Mouse (Mus musculus): ENCODE measurements at regions not wholly inside any gene's neighbourhood (a gene's known extent, or its start where the extent isn't known, plus 50 kb on each side); places are given as distances from the start of the nearest gene placed in this dataset.

DNA sequence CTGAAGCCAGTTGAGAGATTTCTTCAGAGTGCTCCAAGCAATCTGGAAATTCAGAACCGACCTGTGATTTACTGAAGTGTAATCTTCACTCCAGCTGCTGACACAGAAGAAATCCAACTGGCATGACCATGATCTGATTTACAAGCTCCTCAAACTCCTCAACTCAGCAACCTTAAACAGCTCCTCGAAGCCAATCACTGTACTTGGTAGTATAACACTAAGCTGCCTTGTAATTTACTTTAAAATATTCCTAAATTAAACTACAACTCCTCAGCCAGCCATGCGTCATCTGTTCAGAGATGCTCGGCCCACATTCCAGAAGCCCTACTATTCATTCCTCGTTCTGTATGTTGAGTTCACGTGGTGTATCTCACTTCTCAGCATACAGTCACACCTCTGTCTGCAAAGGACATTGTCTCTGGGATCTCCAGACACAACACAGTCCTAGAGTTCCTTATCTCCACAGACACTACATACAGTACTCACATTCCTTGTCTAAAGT is 116.0 kb upstream of the Smad1 start:
- no peak for DNase-seq (ENCODE audit: low spot score in 2 of 2)

GRCm38 (mm10) chr8:79514655-79515278 is 115.4 kb upstream of the Smad1 start:
- no peak for DNase-seq (ENCODE audit: low spot score in 2 of 2)

GRCm38 (mm10) chr8:79508597-79508996 is 109.3 kb upstream of the Smad1 start:
- DNase-seq (ENCODE audit: low spot score in 2 of 2): no peak

- DNase-seq (ENCODE audit: low spot score in 2 of 2): no peak
Observed at GRCm38 (mm10) chr8:79505381-79505780, 106.1 kb upstream of the Smad1 start.

GRCm38 (mm10) chr8:79503906-79504305 is 104.6 kb upstream of the Smad1 start:
- no peak for DNase-seq (ENCODE audit: low spot score in 2 of 2)

DNA sequence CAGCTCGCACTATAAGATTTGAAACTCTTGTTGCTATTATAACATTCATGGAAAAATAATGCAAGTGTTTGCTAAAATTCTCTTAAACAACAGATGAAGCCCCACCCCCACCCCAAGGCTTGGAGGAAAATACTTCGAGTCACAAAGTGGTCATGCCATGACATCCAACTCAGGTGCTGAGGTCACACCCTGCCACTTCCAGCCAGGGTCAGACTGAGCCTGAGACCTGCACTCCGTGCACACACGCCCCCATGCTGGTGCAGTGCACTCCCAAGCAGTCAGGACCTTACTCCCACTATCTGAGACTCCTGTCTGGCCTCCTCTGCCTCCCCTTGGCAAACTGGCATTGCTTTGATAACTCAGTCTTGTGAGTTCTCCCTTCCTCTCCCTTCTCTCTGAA is 102.7 kb upstream of the Smad1 start:
- DNase-seq (ENCODE audit: low spot score in 2 of 2): no peak

DNA sequence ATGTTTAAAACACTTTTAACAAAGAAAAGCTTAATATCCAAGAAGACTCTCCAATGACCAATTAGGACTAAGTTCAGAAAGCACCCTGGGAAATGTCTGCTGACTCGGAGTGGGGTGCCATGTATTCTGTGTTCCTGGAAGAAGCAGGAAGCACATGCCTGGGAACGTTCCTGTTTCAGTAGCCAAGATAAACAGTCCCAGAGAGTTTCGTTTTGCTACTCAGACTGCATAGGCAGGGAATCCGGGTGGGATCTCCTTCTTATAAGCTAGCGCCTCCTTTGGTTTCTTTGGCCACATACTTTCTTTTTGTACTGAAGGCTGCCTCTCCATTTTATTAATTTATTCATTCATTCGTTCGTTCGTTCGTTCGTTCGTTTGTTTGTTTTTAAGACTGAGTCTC is 101.9 kb upstream of the Smad1 start:
- DNase-seq (ENCODE audit: low spot score in 2 of 2): no peak

- no peak for DNase-seq (ENCODE audit: low spot score in 2 of 2)
Observed at GRCm38 (mm10) chr8:79499258-79499657, 99.9 kb upstream of the Smad1 start.

- DNase-seq (ENCODE audit: low spot score in 2 of 2): no peak
Observed at GRCm38 (mm10) chr8:79498611-79499010, 99.3 kb upstream of the Smad1 start.

DNA sequence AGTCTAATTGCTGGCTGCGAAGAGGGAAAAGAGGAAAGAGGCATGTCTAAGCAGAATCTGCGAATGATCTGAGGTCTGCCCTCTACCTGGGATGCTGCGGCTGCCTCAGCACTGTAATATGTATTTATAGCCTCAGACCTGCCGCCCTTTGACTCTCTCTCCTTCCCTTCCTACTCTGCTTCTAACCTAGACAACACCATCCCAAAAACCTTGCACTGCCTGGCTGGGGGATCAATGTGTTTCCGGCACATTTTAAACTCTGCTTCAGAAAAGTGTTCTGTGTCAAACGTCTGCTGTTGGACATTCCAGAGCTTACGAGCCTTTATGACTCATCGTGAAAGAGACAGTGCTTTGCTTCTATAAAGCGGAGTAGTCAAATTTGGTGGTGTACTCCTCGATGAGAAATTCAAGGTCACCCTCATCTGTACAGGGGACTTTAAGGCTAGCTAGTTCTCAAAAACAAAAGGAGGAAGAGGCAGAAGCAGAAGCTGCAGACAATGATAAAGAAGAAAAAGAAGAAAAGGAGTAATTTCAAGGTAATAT is 91.9 kb upstream of the Smad1 start:
- no peak for DNase-seq (ENCODE audit: low spot score in 2 of 2)

DNA sequence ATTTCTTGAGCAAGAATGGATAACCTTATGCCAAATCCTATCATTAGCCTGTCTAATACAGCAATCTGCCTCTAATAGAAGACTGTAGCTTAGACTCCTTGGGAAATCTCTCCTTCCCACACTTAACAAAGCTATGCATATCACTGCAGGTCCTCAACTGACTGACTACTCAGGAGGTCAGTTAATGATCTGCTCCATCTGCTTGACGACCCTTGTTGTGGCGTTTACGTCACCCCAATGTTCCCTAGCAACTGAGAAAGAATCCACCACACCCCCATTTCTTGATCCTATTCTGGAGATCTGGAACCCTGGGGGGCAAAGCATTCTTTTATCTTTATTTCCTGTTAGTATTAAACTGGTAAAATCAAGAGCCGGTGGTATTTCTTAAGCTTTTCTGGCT is 91.4 kb upstream of the Smad1 start:
- no peak for DNase-seq (ENCODE audit: low spot score in 2 of 2)

DNA sequence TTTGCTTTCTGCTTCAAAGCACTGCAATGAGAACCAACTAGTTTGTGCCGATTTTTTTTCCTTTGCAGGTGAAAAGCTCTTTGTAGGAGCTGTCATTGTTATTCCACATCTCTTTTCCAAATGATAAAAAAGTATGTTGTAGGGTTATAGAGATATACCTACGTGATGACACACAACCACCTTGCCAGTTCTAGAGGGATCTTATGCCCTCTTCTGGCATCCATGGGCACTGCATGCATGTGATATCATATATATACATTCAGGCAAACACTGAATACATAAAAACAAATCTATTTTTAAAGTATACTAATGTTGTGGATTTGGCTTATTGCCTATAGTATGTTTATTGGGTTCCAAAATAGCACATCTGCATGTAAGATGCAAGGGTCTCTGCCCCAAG is 89.5 kb upstream of the Smad1 start:
- DNase-seq (ENCODE audit: low spot score in 2 of 2): no peak

- no peak for DNase-seq (ENCODE audit: low spot score in 2 of 2)
Observed at GRCm38 (mm10) chr8:79487597-79487996, 88.3 kb upstream of the Smad1 start.

- DNase-seq (ENCODE audit: low spot score in 2 of 2): no peak
Observed at GRCm38 (mm10) chr8:79479326-79479725, 80.0 kb upstream of the Smad1 start.

DNA sequence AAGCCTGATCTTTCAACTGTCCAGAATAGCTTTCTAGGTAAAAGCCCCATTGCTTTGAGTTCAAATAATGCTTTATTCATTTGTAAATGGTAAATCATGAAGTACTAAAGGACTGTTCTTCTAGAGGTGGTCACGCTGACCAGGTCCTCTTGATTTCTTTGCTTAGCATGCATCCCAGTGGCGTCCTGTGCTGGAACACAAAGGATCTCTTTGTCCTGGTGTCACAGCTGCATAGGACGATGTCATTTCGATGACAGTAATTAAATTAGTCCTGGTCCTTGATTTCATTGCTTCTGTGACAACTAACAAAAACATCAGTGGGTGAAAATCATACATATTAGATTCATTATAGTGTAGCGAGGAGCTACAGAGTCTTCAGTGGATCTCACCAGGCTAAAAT is 76.7 kb upstream of the Smad1 start:
- DNase-seq (ENCODE audit: low spot score in 2 of 2): no peak

DNA sequence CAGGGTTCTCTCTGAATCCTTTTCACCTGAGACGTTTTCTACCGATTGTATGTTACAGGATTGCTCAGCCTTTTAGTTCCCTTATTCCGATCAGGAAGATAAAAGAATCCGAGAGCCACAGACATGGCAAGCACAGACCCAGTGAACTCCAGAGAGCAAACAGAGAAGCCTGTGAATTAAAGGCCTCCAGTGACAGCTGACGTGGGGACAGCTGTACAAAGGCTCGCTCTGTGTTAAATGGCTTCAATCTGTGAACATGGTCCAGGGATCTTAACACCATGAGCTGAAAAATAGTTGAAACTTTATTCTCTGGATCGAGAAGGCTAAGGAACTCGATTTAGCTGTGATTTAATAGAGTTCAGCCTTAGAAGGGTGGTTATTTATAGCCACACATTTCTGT is 75.4 kb upstream of the Smad1 start:
- DNase-seq (ENCODE audit: low spot score in 2 of 2): no peak

GRCm38 (mm10) chr8:79452101-79452500 is 52.8 kb upstream of the Smad1 start:
- no peak for DNase-seq (ENCODE audit: low spot score in 2 of 2)

DNA sequence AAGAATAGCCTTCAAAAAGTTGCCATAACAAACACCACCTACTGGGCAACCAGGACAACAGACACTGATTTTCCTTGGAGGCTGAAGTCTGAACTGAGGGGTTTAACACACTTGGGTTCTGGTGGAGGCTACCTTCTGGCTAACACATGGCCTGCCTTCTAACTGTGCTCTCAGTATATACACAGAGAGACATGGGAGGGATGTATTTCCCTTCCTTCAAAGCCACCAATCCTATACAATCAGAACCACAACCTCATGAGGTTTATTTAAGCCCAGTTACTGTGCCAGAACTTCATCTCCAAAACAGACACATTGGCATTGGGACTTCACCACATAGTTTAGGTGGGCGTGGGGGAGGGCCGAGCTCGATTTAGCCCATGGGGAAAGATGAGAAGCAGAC is 50.1 kb upstream of the Smad1 start:
- DNase-seq (ENCODE audit: low spot score in 2 of 2): no peak
